Mouse (Mus musculus) CH12.LX (cell line): ENCODE measurements around the gene Ckap2l.

Experiments used
- USF1 ChIP-seq: IDR thresholded peaks from 2 replicates; pipeline ENCODE4 v1.6.1; 2014; ENCODE audit warnings: low read depth, mild to moderate bottlenecking, inconsistent platforms, low read length, improper control_type of control experiment
- ZMIZ1 ChIP-seq: IDR thresholded peaks from 2 replicates; pipeline ENCODE4 v1.6.1; 2012; ENCODE audit warnings: low read depth, mild to moderate bottlenecking, inconsistent platforms, low read length, improper control_type of control experiment

- TF ChIP-seq USF1 (no peak), ZMIZ1 (no peak; the same call in 1 of the 2 replicates)
Measured at GRCm38 (mm10) chr2:129296671-129297588, at the start of gene Ckap2l.
